Mouse (Mus musculus) small intestine, adult 2 months (tissue): ENCODE results near the gene Lalba. TPM values are rescaled to one million over a fixed set of nuclear protein-coding genes. Genes with fewer than 3 reads are reported as not detected.
"Not testable (repeated sequence)": the region's sequence is repeated elsewhere in the genome, so short reads cannot be mapped to it uniquely, and the experiment has no call there.

Experiments
- H3K27ac ChIP-seq: fragments of 200-500 bp; 2 replicates; pipeline ENCODE4 v1.5.1; 2012; ENCODE audit warnings: low read depth, low read length, control low read depth, inconsistent platforms; ENCODE audit not compliant: insufficient read depth
- H3K27me3 ChIP-seq: fragments of 200-500 bp; 2 replicates; pipeline ENCODE4 v1.6.1; 2012; ENCODE audit warnings: mild to moderate bottlenecking, moderate library complexity, low read length, inconsistent platforms; ENCODE audit not compliant: control insufficient read depth, insufficient read depth
- H3K36me3 ChIP-seq: fragments of 200-500 bp; 2 replicates; pipeline ENCODE4 v1.6.1; 2012; ENCODE audit warnings: mild to moderate bottlenecking, low read length, control low read depth, inconsistent platforms; ENCODE audit not compliant: control insufficient read depth, insufficient read depth
- H3K4me1 ChIP-seq: fragments of 200-500 bp; 2 replicates; pipeline ENCODE4 v1.6.1; 2012; ENCODE audit warnings: low read length, inconsistent platforms, mixed read lengths; ENCODE audit not compliant: control insufficient read depth, insufficient read depth, insufficient read length
- H3K4me3 ChIP-seq: fragments of 200-500 bp; 2 replicates; pipeline ENCODE4 v1.5.1; 2012; ENCODE audit warnings: low read depth, mild to moderate bottlenecking, control low read depth, inconsistent platforms, low read length, moderate library complexity
- CTCF ChIP-seq: fragments of 200-500 bp; IDR thresholded peaks from 2 replicates; pipeline ENCODE4 v1.5.1; 2012; ENCODE audit warnings: low read depth, mild to moderate bottlenecking, control low read depth, inconsistent platforms, low read length, moderate library complexity, mixed read lengths; ENCODE audit not compliant: insufficient replicate concordance, insufficient read length; ENCODE audit errors: extremely low read depth
- POLR2A ChIP-seq: fragments of 200-500 bp; IDR thresholded peaks from 2 replicates; pipeline ENCODE4 v1.6.1; 2012; ENCODE audit warnings: low read depth, mild to moderate bottlenecking, control low read depth, inconsistent platforms, low read length, moderate library complexity
- WGBS: fragments of 180-500 bp; shearing (Covaris S2); methylation state at CpG from one replicate; pipeline ENCODE4 v1.1.7; 2018; 5-methylcytosine and 5-hydroxymethylcytosine counted together
- polyA plus RNA-seq: library from polyadenylated mRNA; depleted of rRNA; stranded (reverse); fragments of >200 nt; gene quantifications from 2 replicates; pipeline ENCODE4 v1.2.3, GENCODE M21; 2012

Gene Lalba
- polyA plus RNA-seq, 1 experiment: not detected

GRCm38 (mm10) chr15:98517380-98518355 lies 35.1 kb upstream of the Lalba start:
- peak; percentile 91; the same call in 1 of the 2 replicates for TF ChIP-seq CTCF
- no peak for TF ChIP-seq POLR2A
- Histone ChIP-seq H3K4me1 (peaks cover 1% of the 10 kb centered on the region; the same call in 1 of the 2 replicates), H3K36me3 (peaks cover 34% of the 10 kb centered on the region), H3K27ac (no peak overlapping the region), H3K4me3 (no peak overlapping the region), H3K27me3 (no peaks in the 10 kb centered on the region)
- WGBS: 58% methylated on average over 16 of the region's 16 CpGs

GRCm38 (mm10) chr15:98514845-98515244 lies 32.3 kb upstream of the Lalba start:
- H3K27ac ChIP-seq, H3K4me1 ChIP-seq, H3K4me3 ChIP-seq, H3K27me3 ChIP-seq: not testable (repeated sequence)
- peaks cover 11% of the 10 kb centered on the region for H3K36me3 ChIP-seq
- 80% methylated on average over 2 of the region's 2 CpGs for WGBS

- Histone ChIP-seq H3K36me3 (peaks cover 6% of the 10 kb centered on the region; the same call in 1 of the 2 replicates), H3K27me3 (no peaks in the 10 kb centered on the region), H3K4me1 (peaks cover 3% of the 10 kb centered on the region; the same call in 1 of the 2 replicates), H3K27ac (no peak overlapping the region), H3K4me3 (no peak overlapping the region)
- TF ChIP-seq CTCF (no peak), POLR2A (no peak)
- WGBS: 72% methylated on average over 8 of the region's 8 CpGs
Observed at GRCm38 (mm10) chr15:98514146-98514545, 31.6 kb upstream of the Lalba start.

- WGBS: 55% methylated on average over 3 of the region's 3 CpGs
- not testable (repeated sequence) for H3K27ac ChIP-seq, H3K4me3 ChIP-seq, H3K4me1 ChIP-seq, H3K27me3 ChIP-seq, H3K36me3 ChIP-seq
Observed at GRCm38 (mm10) chr15:98513676-98514075, 31.2 kb upstream of the Lalba start.

- peak overlapping the region; percentile 60 for H3K27ac ChIP-seq
- WGBS: 32% methylated on average over 17 of the region's 17 CpGs
Observed at GRCm38 (mm10) chr15:98512799-98513321, 30.3 kb upstream of the Lalba start.

GRCm38 (mm10) chr15:98512232-98512631 lies 29.7 kb upstream of the Lalba start:
- Histone ChIP-seq H3K4me3 (no peak overlapping the region), H3K4me1 (peaks cover 3% of the 10 kb centered on the region; the same call in 1 of the 2 replicates), H3K27me3 (no peaks in the 10 kb centered on the region), H3K27ac (0 out of 2 replicates have a peak overlapping the region, but pooled peaks have one; percentile 45), H3K36me3 (no peaks in the 10 kb centered on the region)
- TF ChIP-seq POLR2A (no peak), CTCF (no peak)
- WGBS: 46% methylated on average over 8 of the region's 8 CpGs

More at GRCm38 (mm10) chr15:98512799-98513321, 30.3 kb upstream of the Lalba start:
- no peaks in the 10 kb centered on the region for H3K36me3 ChIP-seq
- TF ChIP-seq POLR2A: no peak
- TF ChIP-seq CTCF: no peak
- peaks cover 3% of the 10 kb centered on the region; the same call in 1 of the 2 replicates for H3K4me1 ChIP-seq
- no peaks in the 10 kb centered on the region for H3K27me3 ChIP-seq
- H3K4me3 ChIP-seq: no peak overlapping the region

GRCm38 (mm10) chr15:98511386-98511928 lies 28.9 kb upstream of the Lalba start:
- H3K27me3 ChIP-seq: no peaks in the 10 kb centered on the region
- no peak for TF ChIP-seq CTCF
- TF ChIP-seq POLR2A: no peak
- peaks cover 3% of the 10 kb centered on the region; the same call in 1 of the 2 replicates for H3K4me1 ChIP-seq
- 53% methylated on average over 13 of the region's 13 CpGs for WGBS
- no peak overlapping the region for H3K4me3 ChIP-seq
- H3K36me3 ChIP-seq: no peaks in the 10 kb centered on the region
- peak overlapping the region; percentile 23; the same call in 1 of the 2 replicates for H3K27ac ChIP-seq
